Mouse (Mus musculus): ENCODE data around the gene Incenp. TPM values are rescaled to one million over a fixed set of nuclear protein-coding genes. Genes with fewer than 3 reads are reported as not detected.
"Not testable (repeated sequence)": the region's sequence is repeated elsewhere in the genome, so short reads cannot be mapped to it uniquely, and the experiment has no call there.

Incenp gene
- total RNA-seq (2022) = 10 to 100 TPM; 13.3 to 19.8 (median 18.5) TPM

GRCm38 (mm10) chr19:9899072-9899779, at the start of gene Incenp:
TSS of gene Incenp (minus strand) at chr19:9899551.
- DNase-seq = peak; percentile 95

GRCm38 (mm10) chr19:9946986-9947385, 47.6 kb upstream of the Incenp start:
- no peak for DNase-seq

- no peak for DNase-seq
Measured at GRCm38 (mm10) chr19:9945800-9946564, 46.6 kb upstream of the Incenp start.

- no peak for DNase-seq
Measured at GRCm38 (mm10) chr19:9942539-9943533, 43.5 kb upstream of the Incenp start.

GRCm38 (mm10) chr19:9941809-9942208, 42.5 kb upstream of the Incenp start:
- DNase-seq = no peak

- DNase-seq = no peak
Measured at GRCm38 (mm10) chr19:9940903-9941302, 41.6 kb upstream of the Incenp start.

- no peak for DNase-seq
Measured at GRCm38 (mm10) chr19:9939841-9940240, 40.5 kb upstream of the Incenp start.

- peak; percentile 78 for DNase-seq
Measured at GRCm38 (mm10) chr19:9938824-9939303, 39.5 kb upstream of the Incenp start.

GRCm38 (mm10) chr19:9938156-9938823, 38.9 kb upstream of the Incenp start:
- DNase-seq = no peak

- no peak for DNase-seq
Measured at GRCm38 (mm10) chr19:9937428-9937827, 38.1 kb upstream of the Incenp start.

GRCm38 (mm10) chr19:9936579-9936978, 37.2 kb upstream of the Incenp start:
- no peak for DNase-seq

GRCm38 (mm10) chr19:9933908-9934307, 34.6 kb upstream of the Incenp start:
- no peak for DNase-seq

GRCm38 (mm10) chr19:9931167-9931607, 31.8 kb upstream of the Incenp start:
- not testable (repeated sequence) for DNase-seq

GRCm38 (mm10) chr19:9928089-9928488, 28.7 kb upstream of the Incenp start:
- no peak for DNase-seq

- DNase-seq = no peak
Measured at GRCm38 (mm10) chr19:9924769-9925272, 25.5 kb upstream of the Incenp start.

GRCm38 (mm10) chr19:9924034-9924768, 24.9 kb upstream of the Incenp start:
- DNase-seq = no peak

- no peak for DNase-seq
Measured at GRCm38 (mm10) chr19:9923048-9923447, 23.7 kb upstream of the Incenp start.

GRCm38 (mm10) chr19:9922228-9922627, 22.9 kb upstream of the Incenp start:
- no peak for DNase-seq

- no peak for DNase-seq
Measured at GRCm38 (mm10) chr19:9920835-9921784, 21.8 kb upstream of the Incenp start.
